ENCODE assay signal across 12 mouse cellular contexts in genomic region chr7:142025926-142026325, GRCm38 (mm10). TPM values are rescaled to one million over a fixed set of nuclear protein-coding genes. Genes with fewer than 3 reads are reported as not detected.
DNase-seq lines count a peak whose midpoint lies in the region; ATAC-seq and TF ChIP-seq lines count a peak whose summit lies in the region.
"Had no signal": no experiment of that assay in that cellular context is flagged by ENCODE, and none has a peak within 500 bp of the region (broad histone marks: within the 10 kb centered on the region; RNA-seq: fewer than 3 reads in every experiment).

No protein-coding gene starts in this region.

- H3K27me3 ChIP-seq in heart, adult 2 months (ENCODE audit: control insufficient read depth, insufficient read depth, low read length), result no peaks in the 10 kb centered on the region
- no peaks in the 10 kb centered on the region for H3K27me3 ChIP-seq in midbrain, embryonic 10.5 days (ENCODE audit: low read depth, poor library complexity, severe bottlenecking)
- no peaks in the 10 kb centered on the region for H3K27me3 ChIP-seq in midbrain, embryonic 11.5 days (ENCODE audit: control insufficient read depth, insufficient read depth, low read length)
- H3K27me3 ChIP-seq in stomach, postnatal 0 days (ENCODE audit: control insufficient read depth, insufficient read depth, low read length), result no peaks in the 10 kb centered on the region

- H3K4me1 ChIP-seq in heart, adult 2 months (ENCODE audit: control insufficient read depth, insufficient read depth, low read length), result peaks cover 21% of the 10 kb centered on the region
- peaks cover 6% of the 10 kb centered on the region for H3K4me1 ChIP-seq in midbrain, embryonic 10.5 days
- no peaks in the 10 kb centered on the region for H3K4me1 ChIP-seq in midbrain, embryonic 11.5 days (ENCODE audit: control insufficient read depth, insufficient read depth, low read length)
- H3K4me1 ChIP-seq in stomach, postnatal 0 days (replicated peaks; ENCODE audit: control insufficient read depth, insufficient read depth), result peaks cover 25% of the 10 kb centered on the region

- 67% methylated on average over 4 of the region's 4 CpGs for WGBS in heart, adult 2 months
- WGBS in midbrain, embryonic 10.5 days, result 82% methylated on average over 4 of the region's 4 CpGs
- 90% methylated on average over 4 of the region's 4 CpGs for WGBS in midbrain, embryonic 11.5 days
- 46% methylated on average over 4 of the region's 4 CpGs for WGBS in stomach, postnatal 0 days

- H3K27ac ChIP-seq in heart, adult 2 months, result peak overlapping the region; percentile 40
- H3K27ac ChIP-seq in midbrain, embryonic 10.5 days (replicated peaks), result 0 out of 2 replicates have a peak overlapping the region, but pooled peaks have one; percentile 28
- H3K27ac ChIP-seq in midbrain, embryonic 11.5 days (ENCODE audit: low read depth, low read length), result no peak overlapping the region
- H3K27ac ChIP-seq in stomach, postnatal 0 days (replicated peaks), result peak overlapping the region; percentile 79
- H3K27ac ChIP-seq: hindbrain, embryonic 10.5 days had no signal

- no peak for ATAC-seq in midbrain, embryonic 11.5 days (ENCODE audit: low FRiP score)
- peak; percentile 74 for ATAC-seq in stomach, postnatal 0 days (ENCODE audit: low FRiP score, low TSS enrichment)
- ATAC-seq: forebrain, embryonic 14.5 days had no signal

- H3K4me2 ChIP-seq in midbrain, embryonic 11.5 days, result no peak overlapping the region
- H3K4me2 ChIP-seq in stomach, postnatal 0 days (replicated peaks; ENCODE audit: low read depth), result peak overlapping the region; percentile 31; the same call in 1 of the 2 replicates

- TF ChIP-seq CTCF in heart, adult 2 months (IDR thresholded peaks at IDR 0.05), result no peak
- no peak for TF ChIP-seq CTCF in stomach, postnatal 0 days (IDR thresholded peaks at IDR 0.05; ENCODE audit: low read depth)

- TF ChIP-seq POLR2A in heart, adult 2 months (IDR thresholded peaks at IDR 0.05; ENCODE audit: insufficient read depth, low read depth, low read length), result no peak

- H3K79me2 ChIP-seq in heart, adult 2 months (replicated peaks; ENCODE audit: control insufficient read depth, insufficient read depth, low read length), result peaks cover 4% of the 10 kb centered on the region; the same call in 1 of the 2 replicates

- intact Hi-C loops in heart, adult 2 months (cut with DNase I), result no loop called here

- no peak overlapping the region for H3K9ac ChIP-seq in heart, adult 2 months (ENCODE audit: low read depth, low read length)
- no peak overlapping the region for H3K9ac ChIP-seq in midbrain, embryonic 11.5 days (ENCODE audit: low read length)
- H3K9ac ChIP-seq in stomach, postnatal 0 days (ENCODE audit: low read length), result no peak overlapping the region; the same call in 1 of the 2 replicates

- H3K4me3 ChIP-seq in heart, adult 2 months, result no peak overlapping the region; the same call in 1 of the 2 replicates
- H3K4me3 ChIP-seq in midbrain, embryonic 10.5 days, result no peak overlapping the region
- no peak overlapping the region for H3K4me3 ChIP-seq in midbrain, embryonic 11.5 days (ENCODE audit: low read depth, low read length)
- H3K4me3 ChIP-seq in stomach, postnatal 0 days (ENCODE audit: low read depth, low read length), result no peak overlapping the region
- H3K4me3 ChIP-seq: hindbrain, embryonic 10.5 days had no signal

- no peaks in the 10 kb centered on the region for H3K9me3 ChIP-seq in midbrain, embryonic 10.5 days (replicated peaks)
- no peaks in the 10 kb centered on the region for H3K9me3 ChIP-seq in midbrain, embryonic 11.5 days (ENCODE audit: control insufficient read depth, low read length)
- H3K9me3 ChIP-seq in stomach, postnatal 0 days (ENCODE audit: control insufficient read depth, low read length), result no peaks in the 10 kb centered on the region
- H3K9me3 ChIP-seq: hindbrain, embryonic 10.5 days had no signal

- peaks cover 2% of the 10 kb centered on the region for H3K36me3 ChIP-seq in heart, adult 2 months (ENCODE audit: control insufficient read depth, insufficient read depth, low read length)
- H3K36me3 ChIP-seq in midbrain, embryonic 10.5 days, result no peaks in the 10 kb centered on the region
- H3K36me3 ChIP-seq in midbrain, embryonic 11.5 days (ENCODE audit: control insufficient read depth, insufficient read depth, low read length), result no peaks in the 10 kb centered on the region
- H3K36me3 ChIP-seq in stomach, postnatal 0 days (ENCODE audit: control insufficient read depth, insufficient read depth, low read length), result no peaks in the 10 kb centered on the region
- H3K36me3 ChIP-seq: hindbrain, embryonic 10.5 days had no signal

- no peak for DNase-seq in heart, adult 2 months
- DNase-seq in heart, adult 11 months, result no peak
- DNase-seq in midbrain, embryonic 10.5 days (ENCODE audit: low spot score), result no peak
- no peak for DNase-seq in midbrain, embryonic 11.5 days (ENCODE audit: low spot score, missing footprints)
- peak; percentile 52 to 61 for DNase-seq in lung, adult 18-20 months
- peak; percentile 35 for DNase-seq in stomach, postnatal 0 days (ENCODE audit: low spot score)
- DNase-seq in adipocyte (ENCODE audit: low spot score), result no peak
- no peak for DNase-seq in testis, postnatal 10 days (ENCODE audit: low spot score)
- DNase-seq: cerebellum, postnatal 25 days; retina, postnatal 1 day had no signal

- no peak for TF ChIP-seq EP300 in heart, adult 2 months (IDR thresholded peaks at IDR 0.05; ENCODE audit: insufficient read depth, low read depth, low read length)
- TF ChIP-seq EP300 in stomach, postnatal 0 days (optimal IDR thresholded peaks at IDR 0.05), result no peak

RNA-seq across cellular contexts. Expression of gene Mob2, which starts 34.9 kb away (rescaled TPM):
- 10 to 100 TPM; 41.9 to 44.5 TPM for total RNA-seq in heart, adult 2 months (2021)
- 44.8 and 58.9 TPM in 2 replicates for polyA plus RNA-seq in heart, adult 2 months (2012; rRNA removed)
- 62.2 and 64.0 TPM in 2 replicates for polyA plus RNA-seq in midbrain, embryonic 10.5 days (2016; fragmentation: Nextera tagmentation; extraction: Ambion mirVana)
- 59.2 and 60.2 TPM in 2 replicates for polyA plus RNA-seq in midbrain, embryonic 11.5 days (2014; fragmentation: Nextera tagmentation; extraction: Ambion mirVana)
- polyA plus RNA-seq in stomach, postnatal 0 days (2015; fragmentation: Nextera tagmentation; extraction: Ambion mirVana), result 61.5 and 65.8 TPM in 2 replicates

Comparison
In these comparisons a context has a peak if more than half of its experiments do, and no peak if none do; other contexts are left out.
1. DNase-seq: peak in lung, adult 18-20 months (2 of 2) and stomach, postnatal 0 days (single experiment); none in heart, adult 2 months (0 of 2), heart, adult 11 months (single experiment), midbrain, embryonic 10.5 days (single experiment), midbrain, embryonic 11.5 days (single experiment), adipocyte (single experiment) and testis, postnatal 10 days (single experiment).